Mouse (Mus musculus) G1E (cell line): Measurements from ENCODE around the gene Ppdpf.

Source experiments
- CTCF ChIP-seq: IDR thresholded peaks from 2 replicates; pipeline ENCODE4 v1.5.1; 2012; ENCODE audit warnings: low read depth, low read length, inconsistent platforms, mixed read lengths
- GATA1 ChIP-seq: IDR thresholded peaks from 2 replicates; pipeline ENCODE4 v1.6.1; 2012; ENCODE audit warnings: borderline replicate concordance, low read length, inconsistent platforms, mixed read lengths

GRCm38 (mm10) chr2:181196628-181197300, 9.7 kb downstream of the Ppdpf start:
- TF ChIP-seq CTCF (no peak), GATA1 (no peak)
